Mouse (Mus musculus) ES-E14 (cell line): ENCODE measurements around the gene Slc39a5. TPM values are rescaled to one million over a fixed set of nuclear protein-coding genes. Genes with fewer than 3 reads are reported as not detected.

Source experiments
- DNase-seq: peaks from one replicate; pipeline ENCODE4 v3.0.0-alpha.2; 2013; ENCODE audit warnings: low read depth, low spot score
- H3K27ac ChIP-seq: 2 replicates; pipeline ENCODE4 v1.5.1; 2012; ENCODE audit warnings: low read depth, mild to moderate bottlenecking, low read length, moderate library complexity, mixed read lengths; ENCODE audit not compliant: poor library complexity, insufficient read depth, severe bottlenecking
- H3K36me3 ChIP-seq: 2 replicates; pipeline ENCODE4 v1.6.1; 2012; ENCODE audit warnings: mild to moderate bottlenecking, low read length, moderate library complexity, mixed read lengths; ENCODE audit not compliant: control insufficient read depth, poor library complexity, insufficient read depth, severe bottlenecking
- H3K4me1 ChIP-seq, 2 experiments: fragments of 150-350 bp in 1 of 2; sonication (generic) in 1 of 2; 2 replicates each; pipeline ENCODE4 v1.6.1; 2012; ENCODE audit warnings: low read length in 2 of 2, mild to moderate bottlenecking in 1 of 2, mixed read lengths in 1 of 2; ENCODE audit not compliant: control insufficient read depth in 2 of 2, insufficient read depth in 2 of 2, poor library complexity in 1 of 2
- H3K4me3 ChIP-seq, 2 experiments: fragments of 150-350 bp in 1 of 2; sonication (generic) in 1 of 2; 2 replicates each; pipeline ENCODE4 v1.5.1; 2012; ENCODE audit warnings: low read length in 2 of 2, low read depth in 1 of 2, mild to moderate bottlenecking in 1 of 2, mixed read lengths in 1 of 2; ENCODE audit not compliant: insufficient read depth in 1 of 2, poor library complexity in 1 of 2, severe bottlenecking in 1 of 2
- H3K9ac ChIP-seq: 2 replicates; pipeline ENCODE4 v1.6.1; 2012; ENCODE audit warnings: low read depth, mild to moderate bottlenecking, low read length, mixed read lengths; ENCODE audit not compliant: poor library complexity, insufficient read depth, severe bottlenecking
- H3K9me3 ChIP-seq: fragments of 150-350 bp; sonication (generic); 2 replicates; pipeline ENCODE4 v1.6.1; 2012; ENCODE audit warnings: low read depth, mild to moderate bottlenecking, low read length; ENCODE audit not compliant: control insufficient read depth, insufficient read depth
- CHD2 ChIP-seq: IDR thresholded peaks from 2 replicates; pipeline ENCODE4 v1.6.1; 2014; ENCODE audit warnings: mild to moderate bottlenecking, low read depth, low read length, inconsistent platforms
- HCFC1 ChIP-seq: IDR thresholded peaks from 2 replicates; pipeline ENCODE4 v1.6.1; 2012; ENCODE audit warnings: low read length, inconsistent platforms, borderline replicate concordance; ENCODE audit not compliant: insufficient read depth
- MAFK ChIP-seq: IDR thresholded peaks from 2 replicates; pipeline ENCODE4 v1.6.1; 2014; ENCODE audit warnings: mild to moderate bottlenecking, low read depth, low read length, inconsistent platforms; ENCODE audit not compliant: insufficient read depth
- ZC3H11A ChIP-seq: IDR thresholded peaks from 2 replicates; pipeline ENCODE4 v1.6.1; 2012; ENCODE audit warnings: low read depth, mild to moderate bottlenecking, inconsistent platforms, low read length, borderline replicate concordance
- ZNF384 ChIP-seq: IDR thresholded peaks from 2 replicates; pipeline ENCODE4 v1.6.1; 2012; ENCODE audit warnings: low read depth, low read length, inconsistent platforms
- in situ Hi-C, 2 experiments: fragments of 600-800 bp; cut with MboI; formaldehyde crosslinking; loops; one replicate each; pipeline ENCODE4 v1.15.1; 2025; ENCODE audit warnings: low sequenced_read_pairs in 2 of 2, inconsistent platforms in 1 of 2; ENCODE audit not compliant: unreplicated experiment in 2 of 2
- total RNA-seq: library from RNA; depleted of rRNA; stranded (reverse); fragments of 300-350 nt; gene quantifications from 2 replicates; pipeline ENCODE4 v1.2.3, GENCODE M21; 2012

Gene Slc39a5
- total RNA-seq, 1 experiment: 0.36 TPM

DNA sequence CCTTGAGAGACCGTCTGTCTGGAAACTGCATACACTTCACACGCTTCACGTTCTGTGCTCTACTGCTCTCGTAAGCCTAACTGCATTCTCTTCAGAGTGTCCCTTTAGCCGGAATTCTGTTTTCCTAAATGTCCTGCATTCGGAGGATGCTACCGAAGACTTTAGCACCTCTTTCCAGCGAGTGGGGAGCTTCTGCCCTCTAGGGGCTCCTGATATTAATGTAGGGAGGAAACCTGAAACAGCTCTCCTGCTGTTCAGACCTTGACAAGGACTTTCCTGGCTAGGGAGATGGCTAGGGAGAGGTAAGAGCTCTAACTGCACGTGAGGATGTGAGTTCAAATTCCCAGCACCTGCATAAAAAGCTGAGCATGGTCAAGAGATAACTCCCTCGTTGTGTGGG, 39.4 kb upstream of the Slc39a5 start:
- H3K4me1 ChIP-seq: peaks cover 0 to 3% of the 10 kb centered on the region in 2 experiments; a peak in 2 of 4 replicates
- in situ Hi-C loops: no loop called here
- TF ChIP-seq CHD2 (no peak), MAFK (no peak), ZNF384 (no peak)
- peaks cover 39% of the 10 kb centered on the region for H3K36me3 ChIP-seq
- H3K4me3 ChIP-seq: no peak overlapping the region
- DNase-seq: no peak
- H3K27ac ChIP-seq: no peak overlapping the region
- no peak overlapping the region for H3K9ac ChIP-seq
- H3K9me3 ChIP-seq: no peaks in the 10 kb centered on the region

DNA sequence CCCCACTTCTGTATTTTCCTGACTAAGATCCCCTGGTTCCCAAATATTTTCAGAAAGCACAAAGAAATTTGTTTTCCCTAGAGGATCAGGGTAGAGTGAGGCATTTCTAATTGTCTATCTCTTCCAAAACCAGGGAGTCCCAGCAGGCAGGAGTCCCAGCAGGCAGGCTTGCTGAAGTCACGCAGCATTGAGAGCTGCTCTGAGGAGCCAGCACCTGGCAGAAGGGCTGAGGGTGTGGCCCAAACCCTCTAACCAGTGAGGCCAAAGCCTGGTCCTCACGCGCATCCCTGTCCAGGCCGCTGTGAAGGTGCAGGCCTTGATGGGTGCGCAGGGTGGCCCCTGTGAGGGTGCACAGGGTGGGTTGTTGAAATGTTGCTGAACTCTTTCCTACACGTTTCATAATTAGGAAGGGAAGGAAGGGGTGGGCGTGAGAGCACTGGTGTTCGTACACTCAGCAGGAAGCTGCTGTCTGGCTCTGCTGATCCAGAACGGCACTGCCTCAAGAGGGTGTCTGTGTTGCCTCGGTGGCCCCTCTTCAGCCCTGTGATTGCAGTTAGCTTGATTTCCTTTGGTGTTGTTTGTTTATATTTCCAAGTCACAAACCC, 37.7 kb upstream of the Slc39a5 start:
- H3K9me3 ChIP-seq: no peaks in the 10 kb centered on the region
- no peak overlapping the region for H3K27ac ChIP-seq
- H3K36me3 ChIP-seq: peaks cover 43% of the 10 kb centered on the region
- no peak for TF ChIP-seq ZNF384
- no peak for TF ChIP-seq CHD2
- TF ChIP-seq HCFC1: no peak
- TF ChIP-seq ZC3H11A: no peak
- TF ChIP-seq MAFK: no peak
- H3K9ac ChIP-seq: no peak overlapping the region
- DNase-seq: no peak
- in situ Hi-C loops: no loop called here
- no peak overlapping the region for H3K4me3 ChIP-seq
- peaks cover 0 to 3% of the 10 kb centered on the region in 2 experiments; a peak in 2 of 4 replicates for H3K4me1 ChIP-seq

- Histone ChIP-seq H3K9ac (no peak overlapping the region), H3K4me1 (peaks cover 0 to 3% of the 10 kb centered on the region in 2 experiments; a peak in 2 of 4 replicates), H3K9me3 (no peaks in the 10 kb centered on the region), H3K4me3 (no peak overlapping the region), H3K36me3 (peaks cover 40% of the 10 kb centered on the region), H3K27ac (no peak overlapping the region)
- no peak for DNase-seq
- in situ Hi-C loops: no loop called here
- no peak for TF ChIP-seq CHD2
- no peak for TF ChIP-seq HCFC1
- no peak for TF ChIP-seq MAFK
- no peak for TF ChIP-seq ZC3H11A
- no peak for TF ChIP-seq ZNF384
Measured at GRCm38 (mm10) chr10:128436376-128436775, 35.3 kb upstream of the Slc39a5 start.

DNA sequence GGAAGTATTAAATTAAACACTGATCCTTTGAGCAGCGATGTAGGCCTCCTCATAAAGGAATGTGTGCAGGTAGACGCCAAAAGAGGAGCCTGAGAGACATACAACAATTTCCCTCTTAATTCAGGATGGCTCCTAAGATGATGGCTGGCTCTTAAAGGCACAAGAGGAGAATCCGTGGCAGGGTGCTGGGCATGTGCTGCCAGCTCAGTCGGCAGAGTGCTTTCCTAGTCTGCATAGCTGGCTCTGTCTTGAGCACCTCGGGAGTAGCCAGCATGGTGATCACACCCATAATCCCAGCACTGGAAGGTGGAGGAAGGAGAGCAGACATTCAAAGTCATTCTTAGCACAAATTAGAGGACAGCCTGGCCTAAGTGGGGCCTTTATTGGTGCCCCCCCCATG, 34.8 kb upstream of the Slc39a5 start:
- peaks cover 0 to 3% of the 10 kb centered on the region in 2 experiments; a peak in 2 of 4 replicates for H3K4me1 ChIP-seq
- no peak overlapping the region for H3K4me3 ChIP-seq
- in situ Hi-C loops: no loop called here
- TF ChIP-seq ZC3H11A: no peak
- TF ChIP-seq MAFK: no peak
- no peak for TF ChIP-seq HCFC1
- H3K36me3 ChIP-seq: peaks cover 40% of the 10 kb centered on the region
- H3K9me3 ChIP-seq: no peaks in the 10 kb centered on the region
- H3K9ac ChIP-seq: no peak overlapping the region
- no peak overlapping the region for H3K27ac ChIP-seq
- no peak for DNase-seq
